Mouse (Mus musculus) cerebral cortex, adult 2 months (tissue): ENCODE measurements around the gene Tubg1.

ENCODE experiments used
- WGBS: fragments of 180-500 bp; shearing (Covaris S2); methylation state at CpG from one replicate; pipeline ENCODE4 v1.1.7; 2018; 5-methylcytosine and 5-hydroxymethylcytosine counted together

Gene Tubg1

GRCm38 (mm10) chr11:101119761-101120544 lies at the start of gene Tubg1, which contains the start of gene Retreg3:
Gene Tubg1, plus strand, starts transcription at chr11:101119938.
Gene Retreg3, minus strand, starts transcription at chr11:101119893.
- under 1% methylated on average over 61 of the region's 61 CpGs for WGBS

DNA sequence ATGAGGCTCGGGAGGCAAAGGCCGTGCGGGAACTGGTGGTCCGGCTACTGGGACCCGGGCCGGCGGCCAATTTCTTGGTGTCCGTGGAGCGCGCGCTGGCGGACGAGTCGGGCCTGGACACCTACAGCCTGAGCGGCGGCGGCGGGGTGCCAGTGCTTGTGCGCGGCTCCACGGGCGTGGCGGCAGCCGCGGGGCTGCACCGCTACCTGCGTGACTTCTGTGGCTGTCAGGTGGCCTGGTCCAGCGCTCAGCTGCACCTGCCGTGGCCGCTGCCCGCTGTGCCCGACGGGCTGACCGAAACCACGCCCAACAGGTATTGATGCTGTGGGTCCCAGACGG lies 49.6 kb upstream of the Tubg1 start:
- under 1% methylated on average over 36 of the region's 36 CpGs for WGBS

DNA sequence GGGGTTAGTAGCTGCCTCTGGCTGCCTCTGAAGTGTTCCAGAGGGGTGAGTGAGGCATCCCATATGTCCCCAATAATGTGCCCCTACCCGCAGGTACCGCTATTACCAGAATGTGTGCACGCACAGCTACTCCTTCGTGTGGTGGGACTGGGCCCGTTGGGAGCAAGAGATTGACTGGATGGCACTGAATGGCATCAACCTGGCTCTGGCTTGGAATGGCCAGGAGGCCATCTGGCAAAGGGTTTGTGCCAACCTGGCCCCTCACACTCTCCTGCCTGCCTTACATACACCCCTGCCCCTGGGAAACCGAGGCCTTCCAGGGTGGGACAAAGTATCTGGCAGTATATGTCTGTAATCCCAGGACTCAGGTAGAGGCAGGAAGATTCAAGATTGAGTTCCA lies 48.8 kb upstream of the Tubg1 start:
- 67% methylated on average over 6 of the region's 6 CpGs for WGBS

DNA sequence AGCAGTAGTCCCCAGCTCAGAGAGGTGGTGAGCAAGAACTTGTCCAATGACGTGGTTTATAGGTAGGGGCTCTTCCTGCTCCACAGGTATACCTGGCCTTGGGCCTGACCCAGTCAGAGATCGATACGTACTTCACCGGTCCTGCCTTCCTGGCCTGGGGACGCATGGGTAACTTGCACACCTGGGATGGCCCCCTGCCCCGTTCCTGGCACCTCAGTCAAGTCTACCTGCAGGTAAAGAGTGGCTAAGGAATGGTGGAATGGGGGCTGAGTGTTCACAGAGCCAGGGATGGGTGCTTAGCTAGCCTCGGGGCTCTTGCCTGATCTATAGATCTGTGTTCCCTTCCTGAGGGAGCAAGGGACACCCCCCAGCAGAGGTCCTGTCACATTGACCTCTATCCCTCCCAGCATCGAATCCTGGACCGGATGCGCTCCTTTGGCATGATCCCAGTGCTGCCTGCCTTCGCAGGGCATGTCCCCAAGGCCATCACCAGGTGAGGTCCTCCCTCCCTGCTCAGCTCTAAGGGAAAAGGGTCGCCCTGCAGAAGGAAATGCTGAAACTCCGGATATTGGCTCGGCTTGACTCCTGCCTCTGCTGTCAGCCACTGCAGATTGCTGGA lies 47.8 kb upstream of the Tubg1 start:
- 86% methylated on average over 14 of the region's 14 CpGs for WGBS

GRCm38 (mm10) chr11:101078121-101078520 lies 41.6 kb upstream of the Tubg1 start, which contains the start of gene Hsd17b1:
Gene Hsd17b1, plus strand, starts transcription at chr11:101078411.
- 81% methylated on average over 9 of the region's 9 CpGs for WGBS

DNA sequence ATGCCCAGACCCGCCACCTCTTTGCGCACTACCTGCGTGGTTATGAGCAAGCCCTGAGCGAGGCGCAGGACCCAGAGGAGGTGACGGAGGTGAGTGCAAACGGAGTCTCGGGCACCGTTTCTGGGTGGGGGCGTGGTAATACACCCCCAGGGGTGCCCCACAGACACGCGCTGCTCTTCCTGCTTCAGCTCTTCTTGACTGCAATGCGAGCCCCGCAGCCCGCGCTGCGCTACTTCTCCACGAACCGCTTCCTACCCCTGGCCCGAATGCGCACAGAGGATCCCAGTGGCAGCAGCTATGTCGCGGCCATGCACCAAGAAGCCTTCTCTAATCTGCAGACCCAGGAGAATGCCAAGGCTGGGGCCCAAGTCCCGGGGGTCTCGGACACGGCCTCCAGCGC lies 40.0 kb upstream of the Tubg1 start:
- WGBS, result 20% methylated on average over 27 of the region's 27 CpGs

GRCm38 (mm10) chr11:101080421-101080820 lies 39.3 kb upstream of the Tubg1 start:
- WGBS, result 83% methylated on average over 5 of the region's 5 CpGs

GRCm38 (mm10) chr11:101081659-101082058 lies 38.1 kb upstream of the Tubg1 start:
- 10% methylated on average over 10 of the region's 10 CpGs for WGBS

DNA sequence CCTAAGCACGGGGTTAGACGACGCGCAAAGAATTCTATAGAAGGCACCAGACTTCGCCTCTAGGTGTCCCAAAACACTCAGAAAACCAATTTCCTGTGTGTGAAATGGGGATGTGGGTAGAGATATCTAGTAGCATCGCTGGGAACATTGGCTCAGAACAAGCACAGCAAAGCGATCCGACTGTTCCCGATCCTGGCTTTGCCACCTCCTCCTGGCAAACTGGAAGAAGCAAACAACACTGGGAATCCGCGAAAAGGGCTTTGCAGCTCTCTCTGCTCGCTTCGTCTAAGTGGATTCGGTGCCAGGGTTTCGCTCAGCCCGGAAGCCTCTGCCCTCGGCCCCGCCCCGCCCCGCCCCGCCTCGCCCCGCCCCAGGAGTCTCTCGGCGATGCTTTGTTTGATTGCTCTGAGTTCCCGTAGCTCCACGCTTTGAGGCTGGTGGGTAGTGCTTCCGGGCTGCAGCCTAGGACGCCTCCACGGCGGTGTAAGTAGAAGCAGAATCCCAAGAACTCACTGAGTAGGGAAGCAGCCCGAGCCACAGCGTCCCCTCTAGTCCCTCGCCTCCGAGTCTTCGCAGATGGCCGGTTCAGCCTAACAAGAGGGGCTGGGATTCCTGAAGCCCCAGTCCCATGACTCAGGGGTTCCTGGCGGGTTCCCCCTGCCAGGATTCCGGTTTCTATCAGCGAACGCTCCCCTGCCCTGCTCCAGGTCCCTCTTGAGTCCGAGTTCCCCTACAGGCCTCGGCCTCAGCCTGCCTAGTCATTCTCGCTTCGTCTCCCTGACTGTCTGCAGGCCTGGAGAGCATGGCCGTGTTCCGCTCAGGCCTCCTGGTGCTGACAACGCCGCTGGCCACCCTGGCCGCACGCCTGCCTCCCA lies 37.3 kb upstream of the Tubg1 start, which contains the start of gene Coasy:
Coasy (plus strand) TSS at position 358 of the 875 bp plus-strand sequence.
- under 1% methylated on average over 51 of the region's 51 CpGs for WGBS

GRCm38 (mm10) chr11:101083083-101083697 lies 36.5 kb upstream of the Tubg1 start:
- 20% methylated on average over 19 of the region's 19 CpGs for WGBS

DNA sequence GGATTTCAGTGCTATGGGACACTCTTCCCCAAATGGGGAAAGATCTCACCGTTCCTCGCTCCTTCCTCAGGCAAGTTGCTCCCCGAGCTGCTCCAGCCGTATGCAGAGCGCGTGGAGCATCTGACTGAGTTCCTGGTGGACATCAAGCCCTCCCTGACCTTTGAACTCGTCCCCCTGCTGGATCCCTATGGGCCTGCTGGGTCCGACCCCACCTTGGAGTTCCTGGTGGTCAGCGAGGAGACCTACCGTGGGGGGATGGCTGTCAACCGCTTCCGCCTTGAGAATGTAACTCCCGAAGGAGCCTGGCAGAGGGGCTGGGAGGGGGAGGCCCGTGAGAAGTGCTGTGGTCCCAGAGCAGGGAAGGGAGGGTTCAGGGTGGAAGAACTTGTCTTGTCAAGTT lies 35.5 kb upstream of the Tubg1 start:
- 83% methylated on average over 14 of the region's 14 CpGs for WGBS

GRCm38 (mm10) chr11:101084811-101085210 lies 34.9 kb upstream of the Tubg1 start:
- WGBS, result 96% methylated on average over 12 of the region's 12 CpGs

DNA sequence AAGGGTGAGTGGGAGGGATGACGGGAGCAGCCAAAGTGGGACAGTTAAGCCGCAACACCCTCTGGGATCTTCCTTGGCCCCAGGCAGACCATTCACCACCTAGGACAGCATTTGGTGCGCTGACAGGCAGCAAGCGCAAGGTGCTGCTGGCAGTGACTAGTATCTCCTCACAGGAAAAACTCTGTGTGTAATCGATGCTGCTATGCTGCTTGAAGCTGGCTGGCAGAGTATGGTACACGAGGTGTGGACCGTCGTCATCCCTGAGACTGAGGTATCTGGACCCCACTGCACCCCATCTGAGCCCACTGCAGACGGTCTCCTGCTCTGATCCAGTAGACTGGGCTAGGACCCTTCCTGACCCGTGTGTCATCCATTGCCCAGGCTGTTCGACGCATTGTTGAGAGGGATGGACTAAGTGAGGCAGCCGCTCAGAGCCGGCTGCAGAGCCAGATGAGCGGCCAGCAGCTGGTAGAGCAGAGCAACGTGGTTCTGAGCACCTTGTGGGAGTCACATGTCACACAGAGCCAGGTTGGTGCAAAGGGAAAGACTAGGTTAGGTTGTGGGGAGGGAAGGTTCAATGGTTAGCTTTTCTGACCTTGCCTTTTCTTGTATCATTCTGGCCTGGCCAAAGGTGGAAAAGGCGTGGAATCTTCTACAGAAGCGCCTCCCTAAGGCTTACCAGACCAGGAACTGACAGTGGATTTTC lies 34.0 kb upstream of the Tubg1 start:
- WGBS, result 92% methylated on average over 18 of the region's 18 CpGs

DNA sequence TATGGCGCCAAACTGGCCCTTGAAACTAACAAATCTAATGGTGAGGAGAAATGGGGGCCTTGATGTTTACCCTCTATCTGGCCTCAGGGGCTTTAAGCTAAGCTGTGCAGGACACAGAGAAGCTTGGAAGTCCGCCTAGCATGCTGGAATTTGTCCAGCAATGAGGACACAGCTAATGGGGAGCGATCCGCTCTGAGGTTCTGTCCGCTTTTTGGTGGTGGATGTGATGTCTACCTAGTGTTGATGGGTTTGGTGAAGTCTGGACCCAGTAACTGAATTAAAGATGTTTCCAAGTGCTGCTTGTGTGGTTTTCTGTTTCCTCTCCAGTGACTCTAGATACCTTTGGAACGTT lies 33.4 kb upstream of the Tubg1 start:
- WGBS, result 57% methylated on average over 6 of the region's 6 CpGs

DNA sequence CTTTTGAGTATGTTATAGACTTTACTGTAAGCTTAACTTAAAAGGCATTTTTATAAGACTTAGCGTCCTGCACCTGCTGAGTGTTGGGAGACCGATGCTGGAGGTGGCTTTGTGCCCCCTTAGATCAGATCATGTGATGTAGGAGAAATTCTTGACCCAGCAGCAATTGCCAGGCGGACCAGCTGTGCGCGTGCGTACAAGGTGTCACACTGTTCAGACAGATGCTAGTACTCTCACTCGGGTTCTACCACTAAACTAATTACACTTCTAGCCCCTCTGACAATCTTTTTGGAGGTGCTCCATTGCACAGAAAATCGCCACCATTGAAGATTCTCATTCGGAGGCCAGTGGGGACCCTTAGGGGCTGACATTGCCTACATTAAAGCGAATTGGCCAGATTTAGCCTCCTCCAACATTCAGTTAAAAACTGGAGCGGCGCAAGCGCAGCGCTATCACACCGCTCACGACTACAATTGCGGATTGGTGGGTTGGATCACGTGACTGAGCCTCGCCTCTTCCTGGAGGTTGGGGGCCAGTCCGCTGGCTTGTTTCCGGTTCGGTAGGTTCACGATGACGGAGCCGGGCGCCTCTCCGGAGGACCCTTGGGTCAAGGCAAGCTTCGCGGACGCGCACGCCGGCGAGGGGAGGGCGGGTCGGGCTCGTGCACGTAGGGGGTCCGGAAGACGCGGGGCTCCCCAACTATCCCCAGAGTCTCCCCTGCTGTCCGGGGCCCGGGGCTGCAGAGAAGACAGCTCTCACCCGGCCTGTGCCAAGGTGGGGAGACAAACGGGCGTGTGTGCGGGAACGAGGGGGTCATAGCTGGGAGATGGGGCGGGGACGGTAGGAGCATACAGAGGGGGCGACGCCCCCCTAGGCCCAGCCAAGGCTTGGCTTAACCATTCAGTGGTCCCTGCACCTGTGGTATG lies 32.7 kb upstream of the Tubg1 start, which contains the start of gene Mlx:
Mlx (plus strand) TSS at position 522 of the 926 bp plus-strand sequence.
- WGBS, result 1% methylated on average over 52 of the region's 52 CpGs

- WGBS, result 5% methylated on average over 8 of the region's 8 CpGs
Observed at GRCm38 (mm10) chr11:101087682-101088055, 32.1 kb upstream of the Tubg1 start.

- 86% methylated on average over 1 of the region's 1 CpGs for WGBS
Observed at GRCm38 (mm10) chr11:101089931-101090330, 29.8 kb upstream of the Tubg1 start.

DNA sequence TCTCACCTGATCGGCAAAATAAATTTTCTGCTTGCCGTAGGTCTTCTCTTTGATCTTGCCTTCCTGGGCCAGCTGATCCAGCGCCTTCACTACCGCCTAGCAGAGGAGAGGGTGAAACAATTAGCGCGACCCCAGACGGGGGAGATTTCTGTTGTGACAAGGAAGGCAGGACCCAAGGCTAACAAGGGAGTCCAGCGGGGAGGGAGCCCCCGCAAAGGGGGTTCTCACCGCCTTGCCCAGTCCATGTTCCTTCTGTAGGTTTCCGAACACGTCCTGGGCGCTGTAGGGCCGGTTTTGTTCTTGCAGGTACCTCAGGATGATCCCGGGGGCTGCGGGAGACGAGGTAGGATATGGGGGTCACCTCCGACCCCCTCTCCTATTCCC lies 24.8 kb upstream of the Tubg1 start:
- WGBS, result under 1% methylated on average over 18 of the region's 18 CpGs

- WGBS, result under 1% methylated on average over 43 of the region's 43 CpGs
Observed at GRCm38 (mm10) chr11:101095314-101096024, 24.3 kb upstream of the Tubg1 start, which contains the start of gene Psmc3ip. Gene Psmc3ip, minus strand, starts transcription at chr11:101095436.
